Mouse (Mus musculus) A20 (cell line): ENCODE data around the gene Cyp2d11.
"Not testable (repeated sequence)": the region's sequence is repeated elsewhere in the genome, so short reads cannot be mapped to it uniquely, and the experiment has no call there.

ENCODE experiments used
- DNase-seq: peaks from one replicate; pipeline ENCODE4 v3.0.0-alpha.2; 2011; ENCODE audit warnings: low read depth, low spot score

Cyp2d11 gene

DNA sequence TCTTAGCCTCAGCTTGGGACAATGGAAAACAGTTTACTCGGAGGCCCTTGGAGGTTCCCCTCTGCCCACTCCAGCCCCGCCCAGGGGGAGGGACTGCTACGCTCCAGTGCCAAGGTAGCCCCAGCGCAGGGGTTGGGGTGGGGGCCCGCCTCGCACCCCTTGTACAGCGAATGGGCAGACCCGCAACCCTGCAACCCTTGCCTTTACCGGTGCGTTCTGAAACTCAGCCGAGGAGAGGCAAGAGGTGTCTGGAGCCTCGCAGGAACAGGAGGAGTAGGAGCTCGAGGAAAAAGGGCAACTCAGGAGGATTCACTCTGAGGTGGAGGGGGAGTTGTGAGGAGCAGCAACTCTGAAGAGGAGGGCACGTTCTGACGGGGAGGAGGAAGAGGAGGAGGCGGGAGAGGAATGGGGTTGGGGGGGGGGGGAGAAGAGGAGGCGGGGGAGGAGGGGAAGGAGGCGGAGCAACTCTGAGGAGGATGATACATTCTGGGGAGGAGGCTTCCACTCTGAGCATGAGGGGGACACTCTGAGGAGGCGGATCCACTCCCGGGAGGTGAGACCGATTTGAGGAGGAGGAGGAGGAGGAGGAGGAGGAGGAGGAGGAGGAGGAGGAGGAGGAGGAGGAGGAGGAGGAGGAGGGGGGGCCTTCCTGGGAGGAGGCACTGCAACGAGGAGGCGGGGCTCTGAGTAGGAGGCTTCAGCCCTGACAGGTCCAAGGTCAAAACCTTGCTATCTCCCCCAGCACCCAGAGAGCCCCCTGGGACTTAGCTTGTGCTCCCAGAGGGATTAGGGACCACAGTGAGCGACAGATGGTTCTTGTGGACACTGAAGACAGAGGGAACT lies 13.7 kb downstream of the Cyp2d11 start, which contains the start of gene Cyp2d22:
Cyp2d22 (minus strand) TSS at position 390 of the 843 bp plus-strand sequence.
- peak; percentile 5 for DNase-seq

DNA sequence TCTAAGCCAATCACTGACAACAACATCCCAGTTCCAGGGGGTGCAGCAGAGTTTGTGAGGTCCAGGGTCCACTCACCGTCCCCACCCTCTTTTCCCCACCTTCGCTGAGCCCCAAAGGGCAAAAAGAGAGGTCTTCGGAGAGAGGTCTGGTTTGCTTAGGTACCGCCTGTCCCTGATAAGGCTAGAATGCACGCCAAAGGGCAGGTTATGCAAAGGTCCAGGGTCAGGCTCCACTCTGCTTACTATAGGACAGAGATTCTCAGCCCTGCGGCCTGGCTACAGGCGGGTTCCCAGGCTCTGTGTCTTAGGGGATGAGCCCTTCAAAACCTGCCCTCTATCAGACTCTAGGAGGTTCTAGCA lies 14.3 kb downstream of the Cyp2d11 start:
- DNase-seq, result no peak

DNA sequence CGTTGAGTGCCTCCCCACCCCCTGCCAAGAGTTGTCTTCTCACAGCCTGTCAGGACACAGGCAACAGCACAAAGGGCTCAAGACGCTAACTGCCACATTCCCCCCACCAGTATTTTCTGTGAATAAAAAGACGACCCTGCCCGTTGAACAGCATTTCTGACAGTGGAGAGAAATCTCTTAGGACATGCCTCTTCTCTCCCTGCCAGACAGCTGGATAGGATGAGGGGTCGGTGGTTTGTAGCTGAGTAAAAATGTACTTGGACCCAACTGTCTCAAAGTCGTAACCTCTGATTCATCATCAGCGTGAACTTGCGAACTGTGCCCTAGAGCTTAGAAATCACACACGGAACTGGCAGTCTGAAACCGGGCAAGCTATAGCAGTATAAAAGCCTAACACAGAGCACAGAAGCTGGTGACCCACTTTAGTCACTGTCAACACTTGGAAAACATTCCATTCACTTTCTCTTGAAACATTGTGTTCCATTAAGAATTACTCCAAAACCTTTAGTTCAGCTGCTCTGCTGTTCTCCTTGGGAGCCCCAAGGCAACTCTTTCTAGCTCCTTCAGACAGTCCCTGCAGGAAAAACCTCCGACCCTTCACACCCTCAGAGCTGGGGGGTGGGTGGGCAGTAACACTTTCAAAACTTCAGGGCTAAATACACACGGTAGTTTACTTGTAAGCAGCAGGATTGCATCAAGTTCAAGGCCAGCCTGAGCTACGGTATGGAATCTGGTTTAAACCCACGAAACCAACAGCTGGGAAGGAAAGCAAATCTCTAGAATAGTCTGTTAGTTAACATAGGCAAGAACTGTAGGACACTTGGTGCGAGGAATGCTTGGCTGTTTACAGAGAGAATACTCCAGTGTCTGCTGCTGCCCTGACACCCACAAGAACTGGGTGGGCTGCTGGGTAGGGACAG lies 15.3 kb downstream of the Cyp2d11 start:
- no peak for DNase-seq

DNA sequence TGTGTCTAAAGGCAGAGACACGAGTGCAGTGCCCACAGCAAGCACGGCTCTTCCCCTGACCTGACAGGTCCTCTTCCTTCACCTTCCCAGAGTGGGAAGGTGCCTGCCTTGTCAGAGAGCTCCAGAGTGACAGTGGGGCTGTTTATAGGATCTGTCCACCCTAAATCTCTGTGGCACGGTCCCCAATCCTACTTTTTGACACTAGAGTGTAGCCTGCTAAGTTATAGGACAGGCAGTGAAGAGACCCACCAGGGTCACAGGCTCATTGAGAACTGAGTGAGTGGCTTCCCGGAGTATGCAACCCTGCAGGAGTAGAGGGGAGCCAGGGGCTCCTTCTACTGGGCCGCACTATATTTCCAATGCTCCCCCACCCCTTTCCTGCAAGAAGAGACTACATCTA lies 16.1 kb downstream of the Cyp2d11 start:
- DNase-seq, result no peak

DNA sequence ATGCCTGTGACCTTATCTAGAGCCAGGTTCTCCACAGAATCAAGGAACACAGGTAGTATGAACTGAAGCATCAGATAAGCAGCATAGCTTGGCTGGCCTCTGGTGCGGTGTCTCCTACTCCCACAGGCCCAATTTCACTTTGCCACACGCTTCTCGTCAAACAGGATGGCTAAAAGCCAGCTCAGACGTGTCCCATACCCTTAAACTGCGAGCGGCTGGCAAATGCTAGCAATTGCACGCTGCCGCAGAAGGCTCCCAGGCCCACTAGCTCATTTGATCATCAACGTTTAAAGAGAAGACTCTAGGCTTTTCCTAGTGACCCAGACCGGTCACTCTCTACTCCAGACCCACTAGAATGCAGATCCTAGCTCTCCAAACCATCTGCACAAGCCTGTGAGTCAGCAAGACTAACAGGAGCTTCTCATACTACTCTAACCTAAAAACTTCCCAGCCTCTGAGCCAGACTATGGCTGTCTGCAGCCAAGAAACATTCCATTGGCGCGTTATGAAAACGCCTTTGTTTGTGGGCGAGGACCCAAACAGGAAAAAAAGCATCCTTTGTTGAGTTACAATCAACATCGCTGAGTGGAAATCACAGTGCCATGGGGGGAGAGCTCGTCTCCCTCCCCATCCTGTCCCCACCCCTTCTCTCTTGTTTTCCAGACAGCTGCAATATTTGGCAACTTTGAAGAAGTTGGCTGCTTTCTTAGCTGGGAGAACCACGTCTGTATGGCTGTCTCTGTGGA lies 17.3 kb downstream of the Cyp2d11 start:
- DNase-seq, result no peak

DNA sequence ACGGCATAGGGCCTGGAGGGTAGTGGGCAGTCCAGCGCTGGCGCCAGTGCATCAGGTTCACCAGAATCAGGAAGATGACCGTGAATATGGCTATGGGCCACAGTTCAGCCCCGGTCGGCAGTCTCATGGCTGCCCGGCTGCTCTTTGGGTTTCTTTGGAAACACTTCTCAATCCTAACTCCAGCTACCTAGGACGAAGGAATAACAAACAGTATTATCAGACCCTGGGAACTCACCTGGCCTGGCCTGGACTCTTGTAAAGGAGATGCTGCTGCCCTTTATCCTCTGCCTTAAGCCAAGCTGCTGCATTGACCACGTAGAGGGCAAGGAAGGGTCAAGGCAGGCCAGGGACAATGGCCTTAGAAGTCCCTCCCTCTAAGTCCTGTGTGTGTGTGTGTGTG lies 18.0 kb downstream of the Cyp2d11 start:
- DNase-seq, result no peak

DNA sequence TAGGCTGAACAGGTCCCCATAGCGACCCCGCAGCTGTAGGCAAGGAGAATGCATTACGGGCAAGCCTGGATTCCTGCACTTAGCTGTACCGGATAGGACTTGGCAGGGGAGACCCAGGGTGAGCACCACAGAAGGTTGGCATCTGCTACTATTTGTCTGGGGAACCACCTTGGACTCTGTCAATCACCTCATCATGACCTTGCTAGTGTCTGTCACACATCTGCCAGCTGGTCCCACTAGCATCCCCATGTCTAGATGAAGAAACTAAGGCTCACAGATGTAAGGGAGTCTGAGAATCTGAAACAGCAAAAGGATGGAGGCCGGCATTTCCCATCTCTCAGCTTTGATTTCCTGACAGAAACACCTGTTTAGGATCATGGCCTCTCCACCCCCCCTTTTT lies 19.4 kb downstream of the Cyp2d11 start:
- DNase-seq, result no peak

DNA sequence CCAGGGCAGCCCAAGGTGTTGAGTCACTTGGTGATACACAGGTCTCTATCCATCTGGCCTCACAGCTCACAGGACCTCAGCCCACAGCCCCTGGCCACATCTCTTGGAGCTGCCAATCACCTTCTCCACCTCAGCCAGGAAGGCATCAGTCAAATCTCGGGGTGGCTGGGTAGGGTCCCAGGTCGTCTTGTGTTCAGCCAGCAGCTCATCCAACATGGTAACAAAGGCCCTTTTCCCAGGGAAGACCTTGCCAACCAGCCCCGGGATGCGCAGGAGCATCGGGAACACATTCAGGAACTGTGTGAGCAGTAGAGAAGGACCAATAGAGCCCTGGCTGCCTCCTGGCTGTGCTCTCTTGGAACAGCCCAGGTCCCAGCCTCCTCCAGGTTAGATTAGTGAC lies 20.8 kb downstream of the Cyp2d11 start:
- DNase-seq, result no peak

DNA sequence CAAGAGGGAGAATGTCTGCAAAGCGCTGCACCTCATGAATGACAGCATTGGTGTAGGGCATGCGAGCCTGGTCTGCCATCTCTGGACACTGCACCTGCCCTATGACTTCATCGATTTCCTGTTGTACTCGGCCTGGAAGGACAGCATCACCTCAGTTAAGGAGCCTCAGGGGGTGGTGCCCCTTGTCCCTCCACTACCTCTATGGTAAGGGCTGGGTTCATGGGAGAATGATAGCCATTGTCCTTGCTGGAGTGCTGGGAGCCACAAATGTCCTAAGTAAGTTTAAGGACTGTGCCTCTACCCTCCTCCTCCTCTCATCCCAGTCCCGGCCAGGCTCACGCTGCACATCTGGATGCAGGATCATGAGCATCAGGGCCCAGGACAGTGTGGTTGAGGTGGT lies 21.4 kb downstream of the Cyp2d11 start:
- DNase-seq, result no peak

DNA sequence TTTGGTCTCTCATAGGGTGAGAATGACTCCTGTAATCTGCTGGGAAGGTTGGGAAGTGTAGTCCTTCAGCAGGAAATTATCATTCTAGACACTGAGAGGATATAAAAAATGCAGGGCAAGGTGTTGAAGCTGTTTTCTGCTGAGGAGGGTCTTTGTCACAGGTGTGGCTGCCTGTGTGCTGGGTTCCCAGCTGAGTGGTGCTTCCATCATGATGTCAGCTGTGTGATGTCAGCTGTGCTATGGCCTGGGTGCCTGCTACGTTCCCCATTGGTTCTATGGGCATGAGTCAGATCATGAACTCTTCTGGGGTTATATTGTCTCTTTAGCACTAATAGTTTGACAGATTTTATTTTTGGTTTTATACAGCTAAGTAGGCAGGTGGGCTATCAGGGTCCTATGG lies 25.0 kb downstream of the Cyp2d11 start:
- no peak for DNase-seq

DNA sequence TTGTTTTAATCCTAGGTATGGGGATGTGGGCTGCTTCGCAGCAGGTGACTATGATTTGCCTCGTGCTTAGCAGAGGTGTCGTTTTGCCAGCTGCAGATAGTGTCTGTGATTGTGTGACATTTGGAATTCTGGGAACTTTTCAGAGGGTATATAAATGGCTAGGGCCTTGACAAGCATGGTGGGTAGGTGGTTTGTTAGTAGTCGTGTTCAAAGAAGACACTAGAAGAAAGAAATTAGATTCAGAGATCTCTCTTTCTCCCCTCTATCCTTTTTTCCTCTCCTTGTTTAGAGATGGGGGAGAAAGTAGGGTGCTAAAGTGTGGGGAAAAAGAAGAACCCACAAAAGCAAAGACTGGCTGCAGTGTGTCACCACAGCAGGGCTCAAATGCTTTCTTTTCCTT lies 25.7 kb downstream of the Cyp2d11 start:
- no peak for DNase-seq

DNA sequence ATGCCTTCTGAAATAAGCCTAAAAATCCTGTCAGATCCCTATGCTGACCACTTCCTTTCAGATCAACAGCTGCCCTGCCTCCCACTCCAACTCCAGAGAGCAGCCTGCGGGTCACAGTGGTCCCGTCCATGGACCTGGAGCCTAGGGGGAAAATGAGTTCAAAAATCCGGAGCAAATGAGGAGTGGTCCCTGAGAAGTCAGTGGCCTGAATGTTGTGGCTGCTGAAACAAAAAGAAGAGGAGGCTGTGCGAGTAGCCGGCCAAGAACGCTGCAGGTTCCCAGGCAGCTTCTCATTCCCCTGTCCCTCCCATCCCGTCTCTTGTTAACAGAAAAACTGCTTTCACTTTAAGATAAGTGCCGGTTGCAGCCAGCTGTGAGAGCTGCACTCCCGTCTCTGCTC lies 29.3 kb downstream of the Cyp2d11 start:
- not testable (repeated sequence) for DNase-seq

DNA sequence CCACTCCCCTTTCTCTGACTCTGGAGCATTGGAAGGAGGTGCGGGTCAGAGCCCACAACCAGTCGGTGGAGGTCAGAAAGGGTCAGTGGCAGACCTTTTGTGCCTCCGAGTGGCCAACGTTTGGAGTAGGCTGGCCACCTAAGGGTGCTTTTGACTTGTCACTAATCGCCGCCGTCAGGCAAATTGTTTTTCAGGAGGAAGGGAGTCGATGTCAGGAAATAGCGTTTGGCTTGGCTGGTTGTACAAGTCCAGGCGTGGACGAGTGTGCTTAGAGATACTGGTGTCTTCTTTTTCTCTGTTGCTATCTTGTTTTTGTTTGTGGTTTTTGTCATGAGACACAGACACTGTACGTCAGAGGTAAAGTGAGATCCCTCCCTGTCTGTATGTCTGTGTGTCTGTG lies 30.0 kb downstream of the Cyp2d11 start:
- not testable (repeated sequence) for DNase-seq

DNA sequence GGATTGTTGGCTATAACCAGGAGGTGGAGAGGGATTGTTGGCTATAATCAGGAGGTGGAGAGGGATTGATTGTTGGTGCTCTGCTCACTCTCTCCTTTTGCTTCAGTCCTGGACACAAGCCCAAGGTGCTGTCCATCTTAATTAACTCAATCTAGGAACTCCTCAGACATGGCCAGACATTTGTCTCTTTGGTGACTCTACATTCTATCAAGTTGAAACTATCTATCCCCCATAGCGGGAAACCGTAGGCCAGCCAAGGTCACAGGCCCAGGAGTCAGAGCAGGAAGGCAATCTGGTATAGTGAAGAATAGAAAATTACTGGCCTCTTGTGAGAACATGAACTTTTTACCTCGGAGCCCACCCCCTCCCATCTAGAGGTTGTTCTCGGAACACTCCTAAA lies 31.6 kb downstream of the Cyp2d11 start:
- no peak for DNase-seq

DNA sequence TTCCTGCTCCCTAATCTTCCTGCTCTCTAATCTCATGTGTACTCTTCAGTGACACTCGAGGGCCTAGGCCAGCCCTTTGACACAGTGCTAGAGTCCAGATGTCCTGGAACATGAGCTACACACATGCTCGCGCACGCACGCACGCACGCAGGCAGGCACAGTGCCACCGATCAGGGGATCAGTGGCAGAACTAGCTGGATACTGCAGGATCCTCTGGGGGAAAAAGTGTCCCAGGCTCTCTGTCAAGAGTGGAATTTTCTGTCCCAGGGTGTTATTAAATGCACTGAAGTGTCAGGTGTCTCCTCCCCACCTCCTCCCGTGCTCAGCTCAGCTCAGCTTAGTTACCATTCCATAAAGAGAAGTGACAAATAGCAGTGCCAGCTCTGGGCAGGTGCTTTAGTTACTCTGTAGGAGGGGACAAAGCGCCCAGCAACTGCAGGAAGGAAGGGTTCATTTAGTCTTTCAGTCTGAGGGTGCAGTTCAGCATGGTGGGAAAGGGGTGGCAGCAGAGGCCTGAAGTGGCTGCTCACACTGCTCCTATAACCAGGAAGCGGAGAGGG lies 32.3 kb downstream of the Cyp2d11 start:
- no peak for DNase-seq

DNA sequence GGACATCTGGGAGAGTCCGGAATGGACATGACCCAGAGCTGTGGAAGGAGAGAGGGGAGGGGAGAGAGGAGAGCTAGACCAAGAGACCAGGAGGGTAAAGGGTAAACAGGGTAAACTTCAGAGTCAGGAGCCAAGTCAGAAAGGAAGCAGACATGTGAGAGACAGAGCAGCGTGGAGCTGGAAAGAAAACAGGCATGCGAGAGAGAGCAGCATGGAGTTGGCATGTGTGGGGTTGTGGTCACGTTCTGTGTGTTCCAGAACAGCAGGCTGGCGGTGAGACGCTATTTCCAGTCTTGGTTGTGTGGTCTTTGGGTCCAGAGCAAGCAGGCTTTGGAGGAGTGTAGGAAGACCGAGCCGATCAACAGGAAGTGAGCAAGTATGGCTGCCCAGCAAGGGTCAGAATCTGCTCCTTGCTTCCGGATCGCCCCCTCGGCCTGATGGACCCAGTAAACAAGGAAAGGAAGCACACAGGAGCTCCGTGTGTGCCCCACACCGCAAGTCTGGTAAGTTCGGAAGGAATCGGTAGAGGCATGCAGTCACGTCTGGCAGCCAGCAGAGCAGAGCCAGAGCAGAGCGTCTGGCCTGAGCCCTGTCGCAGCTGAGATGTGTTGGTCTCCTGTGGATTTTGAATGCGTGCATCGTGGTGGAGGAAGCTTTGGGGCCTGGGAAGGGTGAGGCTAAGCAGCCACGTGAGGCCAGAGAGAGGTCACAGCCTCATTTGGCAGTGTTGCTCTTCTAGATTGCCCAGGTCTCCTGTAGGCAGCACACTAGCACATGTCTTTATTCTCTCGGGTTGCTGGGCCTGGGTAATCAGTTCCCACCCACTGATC lies 35.2 kb downstream of the Cyp2d11 start:
- no peak for DNase-seq

DNA sequence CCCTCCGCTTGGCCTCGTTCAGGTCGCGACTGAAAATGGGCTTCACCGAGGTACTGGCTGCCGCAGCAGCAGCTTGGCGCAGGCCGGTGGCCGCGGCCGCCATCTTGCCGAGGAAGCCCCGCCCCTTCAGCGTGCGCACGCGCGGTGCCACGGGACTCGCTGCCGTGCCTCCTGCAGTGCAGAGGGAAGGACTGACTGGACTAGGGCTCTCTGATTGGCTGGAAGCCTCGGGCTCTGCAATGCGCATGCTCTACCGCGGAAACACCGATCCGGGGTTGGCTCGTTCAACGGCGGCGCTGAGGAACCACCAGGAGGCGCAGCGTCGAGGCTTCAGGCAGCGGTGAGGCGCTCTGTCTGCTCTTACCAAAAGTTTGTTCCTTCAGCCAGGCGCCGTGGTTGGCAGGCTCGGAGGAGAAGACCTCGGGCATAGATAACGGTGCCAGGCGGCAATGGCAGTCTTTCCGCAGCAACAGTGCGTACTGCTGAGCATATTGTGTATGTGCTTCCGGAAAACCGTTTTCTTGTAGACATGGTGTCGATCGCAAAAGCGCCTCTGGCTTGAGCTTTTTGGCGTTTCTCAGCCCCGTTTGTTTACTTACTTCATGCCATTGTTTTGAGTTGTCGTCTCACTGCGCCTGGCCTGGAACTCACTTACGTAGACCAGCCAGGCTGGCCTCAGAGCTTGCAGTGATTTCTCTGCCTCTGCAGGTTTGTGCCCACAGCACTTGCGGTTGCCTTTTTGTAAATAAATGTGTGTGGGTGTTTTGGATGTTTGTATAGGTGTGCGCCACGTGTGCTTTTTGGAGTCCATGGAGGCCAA lies 39.5 kb downstream of the Cyp2d11 start, which contains the start of gene Ndufa6:
Ndufa6 (minus strand) TSS at position 197 of the 820 bp plus-strand sequence.
- peak; percentile 98 for DNase-seq

DNA sequence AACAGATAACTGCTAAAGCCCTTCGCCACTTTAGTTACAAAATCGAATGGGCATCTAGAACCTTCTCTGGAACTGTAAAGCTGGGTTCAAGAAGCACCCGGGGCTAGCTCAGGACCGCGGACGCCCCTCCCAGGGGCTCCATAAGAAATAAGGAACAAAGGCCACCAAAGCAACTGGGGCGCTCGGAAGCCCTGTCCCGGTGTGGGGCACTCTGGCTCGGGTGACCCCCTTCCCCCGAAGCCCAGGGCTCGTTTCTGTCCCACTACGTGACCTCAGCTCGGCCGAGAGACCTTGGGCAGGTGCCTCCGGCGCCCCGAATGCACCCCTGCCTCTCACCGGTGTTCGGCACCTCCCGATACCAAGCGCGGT lies 40.1 kb downstream of the Cyp2d11 start:
- no peak for DNase-seq

DNA sequence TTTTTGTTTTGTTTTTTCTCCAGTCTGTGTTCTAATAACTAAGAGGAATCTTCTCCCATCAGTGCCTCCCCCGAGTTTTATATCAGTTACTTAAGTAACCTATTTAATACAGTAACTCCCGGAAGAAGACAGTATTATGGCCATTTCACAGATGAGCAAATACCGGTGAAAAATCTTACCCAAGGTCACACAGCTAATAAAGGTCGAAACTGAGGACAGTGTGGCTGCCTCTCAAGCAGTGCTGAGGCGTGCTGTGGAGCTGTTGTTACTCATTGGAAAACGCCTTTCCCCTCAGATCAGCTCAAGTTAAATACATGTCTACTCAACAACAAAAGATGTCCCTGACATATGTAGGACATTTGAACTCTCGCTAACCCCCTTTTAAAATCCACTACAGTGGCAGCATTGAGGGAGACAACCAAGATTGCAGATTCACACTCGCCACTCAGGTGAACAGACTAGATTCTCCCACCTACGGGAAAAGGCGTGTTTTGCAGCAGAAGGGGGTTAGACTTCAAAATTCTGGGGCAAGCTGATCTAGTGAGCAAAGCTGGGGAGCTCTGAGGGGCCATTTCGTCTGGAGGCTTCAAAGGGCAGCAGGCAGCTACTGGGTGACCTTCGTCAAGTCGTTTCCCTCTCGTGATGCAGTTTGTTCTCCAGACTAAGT lies 40.6 kb downstream of the Cyp2d11 start:
- DNase-seq, result peak; percentile 53
